Mouse (Mus musculus) ES-Bruce4 (cell line): ENCODE data around the gene Bcl2l13. TPM values are rescaled to one million over a fixed set of nuclear protein-coding genes. Genes with fewer than 3 reads are reported as not detected.

Experiments
- H3K27ac ChIP-seq: 2 replicates; pipeline ENCODE4 v1.5.1; 2012; ENCODE audit warnings: low read length, inconsistent platforms; ENCODE audit not compliant: insufficient read depth
- H3K27me3 ChIP-seq: 2 replicates; pipeline ENCODE4 v1.6.1; 2012; ENCODE audit warnings: mild to moderate bottlenecking, low read length, inconsistent platforms; ENCODE audit not compliant: control insufficient read depth, poor library complexity, insufficient read depth, severe bottlenecking
- H3K36me3 ChIP-seq: 2 replicates; pipeline ENCODE4 v1.6.1; 2012; ENCODE audit warnings: inconsistent platforms, mild to moderate bottlenecking, low read length, moderate library complexity; ENCODE audit not compliant: control insufficient read depth, poor library complexity, insufficient read depth, severe bottlenecking
- H3K4me1 ChIP-seq: one replicate; pipeline ENCODE4 v1.8.1; 2011; ENCODE audit warnings: low read length; ENCODE audit not compliant: control insufficient read depth, insufficient read depth
- H3K4me3 ChIP-seq: 2 replicates; pipeline ENCODE4 v1.5.1; 2011; ENCODE audit warnings: low read depth, mild to moderate bottlenecking, low read length
- H3K9ac ChIP-seq: 2 replicates; pipeline ENCODE4 v1.6.1; 2012; ENCODE audit warnings: low read depth, mild to moderate bottlenecking, inconsistent platforms; ENCODE audit not compliant: poor library complexity, severe bottlenecking
- H3K9me3 ChIP-seq: replicated peaks from 2 replicates; pipeline ENCODE4 v1.6.1; 2012; ENCODE audit warnings: mild to moderate bottlenecking, low read length, inconsistent platforms; ENCODE audit not compliant: control insufficient read depth, poor library complexity, insufficient read depth, severe bottlenecking
- CTCF ChIP-seq: IDR thresholded peaks from one replicate; pipeline ENCODE4 v1.8.1; 2011; ENCODE audit warnings: low read depth, low read length
- EP300 ChIP-seq: IDR thresholded peaks from 2 replicates; pipeline ENCODE4 v1.6.1; 2011; ENCODE audit warnings: low read depth, low read length; ENCODE audit not compliant: insufficient read depth
- POLR2A ChIP-seq: IDR thresholded peaks from one replicate; pipeline ENCODE4 v1.8.1; 2011; ENCODE audit warnings: low read length; ENCODE audit not compliant: insufficient read depth
- polyA plus RNA-seq: library from polyadenylated mRNA; stranded (reverse); fragments of >200 nt; gene quantifications from 2 replicates; pipeline ENCODE4 v1.2.4, GENCODE M21; 2011; ENCODE audit warnings: low read depth; ENCODE audit not compliant: missing spikeins, insufficient read depth, insufficient read length

Bcl2l13 gene
- polyA plus RNA-seq, 1 experiment = 56.4 TPM

- H3K27ac ChIP-seq = no peak overlapping the region
- no peaks in the 10 kb centered on the region for H3K4me1 ChIP-seq
- no peak overlapping the region for H3K9ac ChIP-seq
- no peak overlapping the region for H3K4me3 ChIP-seq
- TF ChIP-seq POLR2A (no peak), CTCF (peak; percentile 12)
- H3K9me3 ChIP-seq = no peaks in the 10 kb centered on the region
- peaks cover 22% of the 10 kb centered on the region for H3K36me3 ChIP-seq
- H3K27me3 ChIP-seq = no peaks in the 10 kb centered on the region
Measured at GRCm38 (mm10) chr6:120792947-120793346, 43.1 kb upstream of the Bcl2l13 start.

GRCm38 (mm10) chr6:120795422-120796086, 40.5 kb upstream of the Bcl2l13 start:
- TF ChIP-seq EP300 (no peak), CTCF (no peak), POLR2A (no peak)
- H3K9me3 ChIP-seq = no peaks in the 10 kb centered on the region
- no peak overlapping the region for H3K4me3 ChIP-seq
- no peak overlapping the region for H3K9ac ChIP-seq
- peaks cover 22% of the 10 kb centered on the region for H3K36me3 ChIP-seq
- no peak overlapping the region for H3K27ac ChIP-seq
- H3K27me3 ChIP-seq = no peaks in the 10 kb centered on the region
- no peaks in the 10 kb centered on the region for H3K4me1 ChIP-seq

- no peak overlapping the region for H3K4me3 ChIP-seq
- H3K9me3 ChIP-seq = no peaks in the 10 kb centered on the region
- TF ChIP-seq POLR2A = no peak
- no peak for TF ChIP-seq CTCF
- no peak for TF ChIP-seq EP300
- H3K27ac ChIP-seq = no peak overlapping the region
- peaks cover 27% of the 10 kb centered on the region for H3K36me3 ChIP-seq
- H3K27me3 ChIP-seq = no peaks in the 10 kb centered on the region
- H3K9ac ChIP-seq = no peak overlapping the region
- H3K4me1 ChIP-seq = no peaks in the 10 kb centered on the region
Measured at GRCm38 (mm10) chr6:120796111-120796510, 39.9 kb upstream of the Bcl2l13 start.

GRCm38 (mm10) chr6:120798019-120798418, 38.0 kb upstream of the Bcl2l13 start:
- Histone ChIP-seq H3K36me3 (peaks cover 37% of the 10 kb centered on the region), H3K27ac (no peak overlapping the region), H3K9ac (no peak overlapping the region), H3K27me3 (no peaks in the 10 kb centered on the region), H3K4me3 (no peak overlapping the region), H3K4me1 (no peaks in the 10 kb centered on the region), H3K9me3 (no peaks in the 10 kb centered on the region)
- TF ChIP-seq POLR2A = no peak

GRCm38 (mm10) chr6:120798905-120799304, 37.1 kb upstream of the Bcl2l13 start:
- Histone ChIP-seq H3K27ac (no peak overlapping the region), H3K27me3 (no peaks in the 10 kb centered on the region), H3K36me3 (peaks cover 45% of the 10 kb centered on the region), H3K4me1 (no peaks in the 10 kb centered on the region), H3K4me3 (no peak overlapping the region), H3K9me3 (no peaks in the 10 kb centered on the region), H3K9ac (no peak overlapping the region)
- TF ChIP-seq POLR2A (no peak), CTCF (no peak), EP300 (no peak)

- TF ChIP-seq CTCF (no peak), EP300 (no peak), POLR2A (no peak)
Measured at GRCm38 (mm10) chr6:120799581-120800041, 36.4 kb upstream of the Bcl2l13 start.

More at GRCm38 (mm10) chr6:120799581-120800041, 36.4 kb upstream of the Bcl2l13 start:
- Histone ChIP-seq H3K4me3 (no peak overlapping the region), H3K9ac (no peak overlapping the region), H3K4me1 (no peaks in the 10 kb centered on the region), H3K27me3 (no peaks in the 10 kb centered on the region), H3K27ac (no peak overlapping the region), H3K36me3 (peaks cover 48% of the 10 kb centered on the region), H3K9me3 (no peaks in the 10 kb centered on the region)
